Mouse (Mus musculus): ENCODE data around the gene Fam222b.
"Not testable (repeated sequence)": the region's sequence is repeated elsewhere in the genome, so short reads cannot be mapped to it uniquely, and the experiment has no call there.

Fam222b gene

GRCm38 (mm10) chr11:78094504-78095143 lies at the start of gene Fam222b:
Fam222b (plus strand) TSS chr11:78094660.
- DNase-seq (ENCODE audit: low read depth): peak; percentile 77

- DNase-seq (ENCODE audit: low read depth): no peak
Measured at GRCm38 (mm10) chr11:78044758-78045251, 49.7 kb upstream of the Fam222b start.

- DNase-seq (ENCODE audit: low read depth): not testable (repeated sequence)
Measured at GRCm38 (mm10) chr11:78048637-78049036, 45.8 kb upstream of the Fam222b start.

GRCm38 (mm10) chr11:78053078-78053477 lies 41.4 kb upstream of the Fam222b start:
- DNase-seq (ENCODE audit: low read depth): no peak

GRCm38 (mm10) chr11:78056946-78057345 lies 37.5 kb upstream of the Fam222b start:
- DNase-seq (ENCODE audit: low read depth): no peak

- DNase-seq (ENCODE audit: low read depth): peak; percentile 55
Measured at GRCm38 (mm10) chr11:78059833-78060757, 34.4 kb upstream of the Fam222b start.

- no peak for DNase-seq (ENCODE audit: low read depth)
Measured at GRCm38 (mm10) chr11:78062563-78062962, 31.9 kb upstream of the Fam222b start.

- DNase-seq (ENCODE audit: low read depth): peak; percentile 16
Measured at GRCm38 (mm10) chr11:78065906-78066305, 28.6 kb upstream of the Fam222b start.

- no peak for DNase-seq (ENCODE audit: low read depth)
Measured at GRCm38 (mm10) chr11:78066641-78067040, 27.8 kb upstream of the Fam222b start.

GRCm38 (mm10) chr11:78067566-78067965 lies 26.9 kb upstream of the Fam222b start:
- no peak for DNase-seq (ENCODE audit: low read depth)

- no peak for DNase-seq (ENCODE audit: low read depth)
Measured at GRCm38 (mm10) chr11:78069130-78069529, 25.3 kb upstream of the Fam222b start.

GRCm38 (mm10) chr11:78069646-78070045 lies 24.8 kb upstream of the Fam222b start:
- DNase-seq (ENCODE audit: low read depth): peak; percentile 30

- no peak for DNase-seq (ENCODE audit: low read depth)
Measured at GRCm38 (mm10) chr11:78071938-78072337, 22.5 kb upstream of the Fam222b start.

- DNase-seq (ENCODE audit: low read depth): no peak
Measured at GRCm38 (mm10) chr11:78072425-78073130, 21.9 kb upstream of the Fam222b start.

- DNase-seq (ENCODE audit: low read depth): no peak
Measured at GRCm38 (mm10) chr11:78073577-78074276, 20.7 kb upstream of the Fam222b start.

- DNase-seq (ENCODE audit: low read depth): no peak
Measured at GRCm38 (mm10) chr11:78074277-78074652, 20.2 kb upstream of the Fam222b start.

- DNase-seq (ENCODE audit: low read depth): no peak
Measured at GRCm38 (mm10) chr11:78074666-78075065, 19.8 kb upstream of the Fam222b start.

- DNase-seq (ENCODE audit: low read depth): peak; percentile 77
Measured at GRCm38 (mm10) chr11:78079961-78080921, 14.2 kb upstream of the Fam222b start, which contains the start of gene Eral1. Eral1 (minus strand) TSS chr11:78080383.

GRCm38 (mm10) chr11:78083595-78083994 lies 10.9 kb upstream of the Fam222b start:
- no peak for DNase-seq (ENCODE audit: low read depth)

- DNase-seq (ENCODE audit: low read depth): no peak
Measured at GRCm38 (mm10) chr11:78086925-78087479, 7.5 kb upstream of the Fam222b start.

Measured in c-Kit-positive CD71-negative TER-119-negative erythroid progenitor cells, embryonic 14.5 days (primary cell).